Mouse (Mus musculus) small intestine, adult 2 months (tissue): ENCODE data around the gene Aqp11. TPM values are rescaled to one million over a fixed set of nuclear protein-coding genes. Genes with fewer than 3 reads are reported as not detected.

Source experiments
- H3K27ac ChIP-seq: fragments of 200-500 bp; 2 replicates; pipeline ENCODE4 v1.5.1; 2012; ENCODE audit warnings: low read depth, low read length, control low read depth, inconsistent platforms; ENCODE audit not compliant: insufficient read depth
- H3K27me3 ChIP-seq: fragments of 200-500 bp; 2 replicates; pipeline ENCODE4 v1.6.1; 2012; ENCODE audit warnings: mild to moderate bottlenecking, moderate library complexity, low read length, inconsistent platforms; ENCODE audit not compliant: control insufficient read depth, insufficient read depth
- H3K36me3 ChIP-seq: fragments of 200-500 bp; 2 replicates; pipeline ENCODE4 v1.6.1; 2012; ENCODE audit warnings: mild to moderate bottlenecking, low read length, control low read depth, inconsistent platforms; ENCODE audit not compliant: control insufficient read depth, insufficient read depth
- H3K4me1 ChIP-seq: fragments of 200-500 bp; 2 replicates; pipeline ENCODE4 v1.6.1; 2012; ENCODE audit warnings: low read length, inconsistent platforms, mixed read lengths; ENCODE audit not compliant: control insufficient read depth, insufficient read depth, insufficient read length
- H3K4me3 ChIP-seq: fragments of 200-500 bp; 2 replicates; pipeline ENCODE4 v1.5.1; 2012; ENCODE audit warnings: low read depth, mild to moderate bottlenecking, control low read depth, inconsistent platforms, low read length, moderate library complexity
- CTCF ChIP-seq: fragments of 200-500 bp; IDR thresholded peaks from 2 replicates; pipeline ENCODE4 v1.5.1; 2012; ENCODE audit warnings: low read depth, mild to moderate bottlenecking, control low read depth, inconsistent platforms, low read length, moderate library complexity, mixed read lengths; ENCODE audit not compliant: insufficient replicate concordance, insufficient read length; ENCODE audit errors: extremely low read depth
- POLR2A ChIP-seq: fragments of 200-500 bp; IDR thresholded peaks from 2 replicates; pipeline ENCODE4 v1.6.1; 2012; ENCODE audit warnings: low read depth, mild to moderate bottlenecking, control low read depth, inconsistent platforms, low read length, moderate library complexity
- WGBS: fragments of 180-500 bp; shearing (Covaris S2); methylation state at CpG from one replicate; pipeline ENCODE4 v1.1.7; 2018; 5-methylcytosine and 5-hydroxymethylcytosine counted together
- polyA plus RNA-seq: library from polyadenylated mRNA; depleted of rRNA; stranded (reverse); fragments of >200 nt; gene quantifications from 2 replicates; pipeline ENCODE4 v1.2.3, GENCODE M21; 2012

Gene Aqp11
- polyA plus RNA-seq, 1 experiment: 88.3 TPM

DNA sequence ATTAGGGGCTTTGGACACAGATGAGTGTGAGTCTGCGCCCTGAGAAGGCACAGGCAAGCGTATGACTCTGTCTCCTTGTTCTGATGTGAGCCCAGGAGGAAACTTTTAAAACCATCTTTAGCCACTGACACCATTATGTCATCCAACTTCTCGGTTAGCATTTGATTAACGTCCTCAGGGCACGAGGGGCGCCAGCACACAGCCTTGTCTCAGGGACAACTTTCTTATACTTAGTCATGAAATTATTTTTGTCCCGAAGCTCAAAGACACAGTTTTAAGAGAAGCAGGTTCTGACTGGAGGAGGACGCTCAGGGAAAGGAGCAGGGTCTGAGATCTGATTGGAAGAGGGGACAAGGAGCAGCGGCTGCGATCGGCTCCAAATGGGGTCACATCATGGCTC lies 26.5 kb upstream of the Aqp11 start:
- H3K36me3 ChIP-seq: no peaks in the 10 kb centered on the region
- no peak overlapping the region for H3K4me3 ChIP-seq
- no peak overlapping the region for H3K27ac ChIP-seq
- TF ChIP-seq POLR2A: no peak
- TF ChIP-seq CTCF: no peak
- WGBS: 83% methylated on average over 11 of the region's 11 CpGs
- no peaks in the 10 kb centered on the region for H3K27me3 ChIP-seq
- H3K4me1 ChIP-seq: peaks cover 22% of the 10 kb centered on the region; the same call in 1 of the 2 replicates

DNA sequence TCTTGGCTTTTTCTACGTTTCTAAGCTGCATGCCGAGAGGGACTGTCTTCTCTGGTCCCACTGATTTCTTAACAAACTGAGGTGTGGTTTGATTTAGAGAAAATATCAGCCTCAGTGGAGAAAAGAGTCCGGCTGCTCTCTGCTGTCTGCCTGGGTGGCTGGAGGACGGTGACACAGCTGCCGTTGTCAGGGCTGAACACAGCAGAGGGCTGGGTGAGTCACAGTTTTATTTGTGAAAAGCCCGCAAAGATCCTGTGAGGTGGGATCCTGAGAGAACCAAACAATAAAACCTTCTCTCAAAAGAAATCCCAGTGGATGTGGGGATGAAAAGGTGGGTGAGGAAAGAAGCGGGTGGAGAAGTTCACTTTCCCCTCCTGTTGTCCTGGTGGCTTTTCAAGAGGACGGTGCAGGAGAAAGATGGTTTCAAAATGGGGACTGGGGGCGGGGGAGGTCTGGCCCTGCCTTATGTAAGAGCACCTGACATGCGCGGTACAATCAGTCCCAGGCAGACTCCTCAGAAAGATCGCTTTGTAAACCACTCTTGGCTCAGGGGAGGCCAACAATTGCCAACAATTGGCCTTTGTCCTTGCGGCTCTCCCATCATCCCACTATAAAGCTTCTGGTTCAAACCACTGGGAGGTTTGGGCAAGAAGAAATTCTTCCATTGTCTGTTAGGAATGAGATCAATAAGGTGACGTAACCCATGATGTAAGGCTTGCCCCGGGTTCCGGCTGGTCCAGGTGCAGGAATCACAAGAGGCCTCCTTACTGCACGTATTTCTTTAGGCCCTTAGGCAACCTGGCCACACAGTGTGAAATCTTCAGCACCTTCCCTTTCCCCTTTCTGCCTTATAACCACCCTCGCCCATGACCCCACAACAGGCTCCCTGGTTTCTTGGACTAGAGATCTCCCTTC lies 19.1 kb upstream of the Aqp11 start:
- WGBS: 33% methylated on average over 18 of the region's 18 CpGs
- Histone ChIP-seq H3K27me3 (no peaks in the 10 kb centered on the region), H3K27ac (no peak overlapping the region), H3K36me3 (no peaks in the 10 kb centered on the region), H3K4me1 (peaks cover 4% of the 10 kb centered on the region; the same call in 1 of the 2 replicates), H3K4me3 (no peak overlapping the region)
- TF ChIP-seq CTCF (no peak), POLR2A (no peak)

DNA sequence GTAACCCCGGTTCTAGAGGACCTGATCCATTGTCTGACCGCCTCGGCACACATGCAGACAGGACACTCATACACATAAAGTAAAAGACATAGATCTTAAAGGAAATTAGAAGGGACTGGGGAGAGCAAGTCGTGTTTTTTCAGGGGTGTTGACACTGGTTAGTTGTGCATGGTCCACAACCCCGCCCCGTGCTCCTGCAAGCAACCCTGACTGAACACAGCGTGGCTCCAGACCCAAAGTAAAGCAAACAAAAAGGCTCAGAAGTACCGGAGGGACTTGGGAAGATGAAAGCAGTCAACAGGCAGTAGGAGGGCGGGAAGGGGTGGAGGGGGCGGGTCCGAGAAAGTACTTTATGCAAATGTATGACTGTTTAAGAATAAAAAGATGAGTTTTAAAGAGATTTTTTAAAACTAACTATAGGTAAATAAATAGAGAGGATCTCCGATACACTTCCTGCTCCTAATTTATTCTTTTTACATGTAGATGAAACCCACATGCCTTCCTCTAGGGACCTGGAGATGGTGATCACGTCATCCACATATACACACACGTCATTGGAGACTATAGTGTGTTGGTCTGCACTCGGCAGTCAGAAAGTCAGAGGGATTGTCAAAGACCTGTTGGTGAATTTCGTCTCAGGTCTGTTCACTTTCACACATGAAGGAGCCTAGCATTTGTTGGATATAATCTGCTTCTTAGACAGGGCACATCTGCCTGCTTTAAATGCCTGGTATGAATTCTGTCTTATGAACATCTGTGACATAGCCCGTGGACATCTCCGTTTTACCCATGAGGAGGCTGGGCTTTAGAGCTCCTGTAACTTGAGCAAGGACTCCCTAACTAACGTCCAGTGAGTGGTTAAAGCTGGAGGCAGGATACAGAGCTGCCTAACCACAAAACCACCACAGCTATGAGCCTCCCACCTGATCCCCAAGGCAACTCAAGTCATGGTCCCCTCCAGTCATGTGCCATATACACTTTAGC lies 11.4 kb upstream of the Aqp11 start:
- 7% methylated on average over 19 of the region's 19 CpGs for WGBS
- Histone ChIP-seq H3K36me3 (no peaks in the 10 kb centered on the region), H3K4me3 (peak overlapping the region; percentile 55), H3K4me1 (peaks cover 10% of the 10 kb centered on the region), H3K27ac (peak overlapping the region; percentile 96), H3K27me3 (no peaks in the 10 kb centered on the region)
- TF ChIP-seq POLR2A (no peak), CTCF (no peak)

DNA sequence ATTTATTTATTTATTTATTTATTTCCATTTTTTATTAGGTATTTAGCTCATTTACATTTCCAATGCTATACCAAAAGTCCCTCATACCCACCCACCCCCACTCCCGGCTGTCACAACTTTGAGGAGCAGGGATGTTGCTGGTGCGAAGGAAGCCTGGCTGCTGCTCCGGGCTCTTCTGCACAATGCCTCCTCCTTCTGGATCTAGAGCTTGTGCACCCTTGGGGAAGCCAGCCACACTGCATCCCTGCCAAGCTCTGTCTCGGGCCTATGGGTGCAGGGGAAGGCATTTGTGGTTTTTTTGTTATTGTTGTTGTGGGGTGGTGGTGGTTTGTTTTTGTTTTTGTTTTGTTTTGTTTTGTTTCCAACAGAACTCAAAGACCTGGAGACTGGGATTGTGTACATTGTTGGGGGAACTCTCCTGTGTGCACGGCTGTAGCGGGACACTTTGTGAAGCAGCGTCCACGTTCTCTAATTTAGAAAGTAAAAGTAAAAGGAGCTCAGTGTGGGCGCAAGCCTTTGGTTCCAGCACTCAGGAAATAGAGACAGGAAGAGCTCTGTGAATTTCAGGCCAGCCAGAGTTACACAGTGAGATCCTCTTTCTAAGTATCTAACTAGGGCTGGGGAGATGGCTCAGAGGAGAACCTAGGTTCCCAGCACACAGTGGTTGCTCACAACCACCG lies 10.6 kb upstream of the Aqp11 start:
- no peak for TF ChIP-seq CTCF
- 11% methylated on average over 10 of the region's 10 CpGs for WGBS
- Histone ChIP-seq H3K27me3 (no peaks in the 10 kb centered on the region), H3K4me3 (peak overlapping the region; percentile 55), H3K4me1 (peaks cover 10% of the 10 kb centered on the region), H3K36me3 (no peaks in the 10 kb centered on the region), H3K27ac (peak overlapping the region; percentile 96)

DNA sequence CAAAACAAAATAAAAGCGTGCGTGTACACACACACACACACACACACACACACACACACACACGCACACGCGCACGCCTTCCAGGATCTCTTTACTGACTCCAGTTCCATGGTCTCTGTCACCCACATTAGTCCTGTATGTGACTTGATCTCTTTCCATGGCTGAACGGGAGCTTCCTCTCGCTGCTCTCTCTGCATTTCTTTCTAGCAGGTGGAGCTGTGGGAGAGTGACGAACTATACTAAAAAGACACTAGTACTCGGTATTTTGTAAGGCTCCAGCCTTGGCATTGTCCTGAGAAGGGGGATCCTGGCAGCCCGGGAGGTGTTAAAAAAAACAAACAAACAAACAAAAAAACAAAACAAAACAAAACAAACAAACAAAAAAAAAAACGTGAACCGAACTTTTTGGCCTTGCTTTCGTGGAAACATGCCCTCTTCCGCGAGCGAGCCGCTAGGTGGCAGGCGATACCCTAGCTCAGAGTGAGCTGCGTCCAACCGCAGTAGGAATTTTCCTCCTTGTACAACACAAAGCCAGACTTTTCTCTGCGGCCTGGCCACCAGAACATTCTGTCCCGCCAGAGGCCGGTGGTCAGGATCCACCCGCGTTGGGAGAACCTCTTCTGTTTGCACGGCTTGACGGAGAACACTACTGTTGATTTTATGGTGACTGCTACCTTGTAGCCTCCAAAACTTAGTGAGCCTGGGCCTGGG lies 9.9 kb upstream of the Aqp11 start:
- Histone ChIP-seq H3K27me3 (no peaks in the 10 kb centered on the region), H3K27ac (peak overlapping the region; percentile 62), H3K4me1 (peaks cover 10% of the 10 kb centered on the region), H3K36me3 (no peaks in the 10 kb centered on the region), H3K4me3 (peak overlapping the region; percentile 50)
- TF ChIP-seq CTCF (peak; percentile 92), POLR2A (0 out of 2 replicates have a peak, but pooled peaks have one; percentile 27)
- WGBS: 22% methylated on average over 28 of the region's 28 CpGs

DNA sequence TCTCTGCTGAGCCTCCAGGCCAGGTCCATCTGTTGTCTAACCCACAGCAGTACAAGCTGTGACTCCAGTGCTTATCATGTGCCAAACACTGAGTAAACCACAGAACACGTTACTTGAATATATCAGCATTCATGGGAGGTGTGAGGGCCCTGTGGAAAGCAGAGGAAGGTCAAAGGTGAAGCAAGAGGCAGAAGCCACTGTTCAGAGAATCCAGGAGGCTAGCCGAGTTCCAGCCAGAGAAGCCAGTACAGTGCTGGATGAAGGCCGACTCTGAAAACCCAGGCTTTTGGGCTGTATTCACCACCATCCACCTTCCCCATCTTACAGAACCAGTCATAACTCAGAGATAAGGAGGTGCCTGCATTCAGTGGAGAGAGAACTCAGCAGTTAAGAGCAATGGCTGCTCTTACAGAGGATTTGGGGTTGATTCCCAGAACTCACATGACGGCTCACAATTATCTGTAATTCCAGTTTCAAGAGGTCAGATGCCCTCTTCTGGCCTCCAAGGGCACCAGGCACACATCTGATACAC lies 9.2 kb upstream of the Aqp11 start:
- Histone ChIP-seq H3K4me3 (no peak overlapping the region), H3K27me3 (no peaks in the 10 kb centered on the region), H3K36me3 (no peaks in the 10 kb centered on the region), H3K27ac (no peak overlapping the region), H3K4me1 (peaks cover 10% of the 10 kb centered on the region)
- 78% methylated on average over 4 of the region's 4 CpGs for WGBS
- no peak for TF ChIP-seq POLR2A
